Mouse (Mus musculus): ENCODE data around the gene Pdss1. TPM values are rescaled to one million over a fixed set of nuclear protein-coding genes. Genes with fewer than 3 reads are reported as not detected.
"Not testable (repeated sequence)": the region's sequence is repeated elsewhere in the genome, so short reads cannot be mapped to it uniquely, and the experiment has no call there.

Pdss1 gene
- 26.0 and 27.4 TPM in 2 replicates for polyA plus RNA-seq (2015; fragmentation: Nextera tagmentation; extraction: Ambion mirVana)

DNA sequence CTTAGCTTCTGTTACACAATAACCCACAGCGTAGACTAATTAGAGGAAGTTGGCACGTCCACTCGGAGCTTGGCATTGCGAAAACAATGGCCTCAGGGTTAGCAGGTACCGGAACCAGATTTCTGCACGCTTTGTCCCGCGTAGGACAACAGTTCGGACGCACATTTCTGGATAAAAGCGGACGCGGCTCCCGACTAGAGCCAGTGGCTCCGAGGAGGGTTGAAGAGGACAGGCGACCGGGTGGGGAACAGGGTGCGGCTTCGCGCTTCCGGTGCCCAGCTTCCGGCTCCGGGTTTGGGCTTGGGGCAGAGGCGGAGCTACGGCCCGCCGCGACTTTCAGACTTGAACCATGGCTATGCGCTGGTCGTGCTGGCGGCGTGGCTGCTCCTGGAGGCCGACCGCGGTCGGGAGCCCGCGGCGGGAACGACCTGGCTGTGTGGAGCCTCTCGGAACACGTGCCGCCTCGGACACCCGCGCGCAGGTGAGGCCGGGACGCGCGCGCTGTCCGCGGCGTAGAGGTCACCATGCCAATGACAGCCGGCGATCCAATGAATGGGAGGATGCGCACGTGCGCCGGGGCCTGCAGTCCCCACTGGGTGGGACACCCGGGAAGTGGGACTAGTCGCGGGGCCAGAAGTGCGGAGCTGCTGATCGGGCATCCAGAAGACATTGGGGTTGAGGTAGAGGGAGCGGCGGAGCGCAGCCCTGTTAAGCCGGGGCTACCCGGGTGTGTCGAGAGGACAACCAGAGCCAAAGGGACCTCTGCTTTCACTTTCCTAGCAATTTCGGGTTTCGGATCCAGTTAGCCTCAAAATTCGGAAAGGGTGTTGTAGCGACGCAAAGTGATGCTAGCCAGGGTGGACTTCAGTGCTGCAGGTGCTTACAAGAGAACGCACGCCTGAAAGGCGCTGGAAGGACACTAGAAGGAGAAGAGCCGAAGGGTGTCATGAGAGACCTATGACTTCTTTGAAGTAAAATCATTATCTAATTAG, at the start of gene Pdss1:
TSS of gene Pdss1 (plus strand) at position 241 of the 992 bp plus-strand sequence.
- WGBS: under 1% methylated on average over 81 of the region's 81 CpGs
- peak within 1 kb of the TSS; percentile 85 for H3K9ac ChIP-seq
- peak within 1 kb of the TSS; percentile 80 for H3K4me3 ChIP-seq
- H3K4me2 ChIP-seq: peak within 1 kb of the TSS; percentile 80
- H3K9me3 ChIP-seq (replicated peaks): no peaks in the 10 kb centered on the region
- H3K27ac ChIP-seq: peak within 1 kb of the TSS; percentile 83
- H3K27me3 ChIP-seq: no peaks in the 10 kb centered on the region
- no peaks in the 10 kb centered on the region for H3K36me3 ChIP-seq (ENCODE audit: poor library complexity, severe bottlenecking)
- ATAC-seq: peak; percentile 99
- H3K4me1 ChIP-seq: peaks cover 17% of the 10 kb centered on the region; the same call in 1 of the 2 replicates

DNA sequence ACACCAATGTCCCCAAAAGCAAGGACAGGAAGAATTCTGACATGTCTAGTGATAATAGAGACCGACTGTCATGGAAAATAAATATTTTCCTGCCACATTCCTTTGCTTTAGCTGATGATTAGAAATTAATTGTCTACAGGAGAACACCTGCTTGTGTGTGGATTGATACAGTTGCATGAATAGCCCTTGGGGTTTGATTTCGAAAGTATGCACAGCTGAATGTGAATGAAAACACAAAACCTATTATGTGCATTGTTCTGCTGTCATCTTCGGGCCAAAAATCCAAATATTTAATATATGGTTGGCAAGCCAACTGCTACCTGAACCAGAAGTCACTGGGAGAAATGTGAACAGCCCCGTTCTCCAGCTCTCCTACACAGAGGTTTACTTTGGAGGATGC, 43.4 kb upstream of the Pdss1 start:
- Histone ChIP-seq H3K27ac (no peak overlapping the region), H3K36me3 (ENCODE audit: poor library complexity, severe bottlenecking) (no peaks in the 10 kb centered on the region), H3K9ac (no peak overlapping the region), H3K4me2 (no peak overlapping the region), H3K27me3 (no peaks in the 10 kb centered on the region), H3K4me1 (no peaks in the 10 kb centered on the region), H3K4me3 (no peak overlapping the region), H3K9me3 (replicated peaks) (no peaks in the 10 kb centered on the region)
- ATAC-seq: no peak
- WGBS: 78% methylated on average over 4 of the region's 4 CpGs

DNA sequence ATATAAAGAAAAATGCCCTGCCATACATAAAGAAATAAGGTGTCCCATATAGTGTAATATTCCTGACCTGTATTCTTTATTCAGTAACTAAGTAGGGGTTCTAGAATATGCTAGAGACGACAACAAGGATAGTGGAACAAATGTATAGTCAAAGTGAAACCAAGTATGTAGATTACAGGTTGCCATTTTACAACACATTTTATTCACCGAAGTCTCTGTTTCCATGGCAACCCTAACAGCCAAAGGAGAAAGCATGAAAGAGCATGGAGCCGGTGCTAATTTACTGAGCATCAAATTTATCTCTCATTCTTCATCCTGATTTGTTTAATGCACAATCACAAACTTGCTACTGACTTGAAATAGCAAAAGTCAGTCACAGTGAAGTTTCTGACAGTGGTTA, 37.8 kb upstream of the Pdss1 start:
- no peaks in the 10 kb centered on the region for H3K9me3 ChIP-seq (replicated peaks)
- H3K4me2 ChIP-seq: no peak overlapping the region
- H3K27me3 ChIP-seq: no peaks in the 10 kb centered on the region
- ATAC-seq: no peak
- H3K27ac ChIP-seq: no peak overlapping the region
- H3K4me3 ChIP-seq: no peak overlapping the region
- H3K4me1 ChIP-seq: no peaks in the 10 kb centered on the region
- 39% methylated on average over 3 of the region's 3 CpGs for WGBS
- H3K9ac ChIP-seq: no peak overlapping the region
- no peaks in the 10 kb centered on the region for H3K36me3 ChIP-seq (ENCODE audit: poor library complexity, severe bottlenecking)

DNA sequence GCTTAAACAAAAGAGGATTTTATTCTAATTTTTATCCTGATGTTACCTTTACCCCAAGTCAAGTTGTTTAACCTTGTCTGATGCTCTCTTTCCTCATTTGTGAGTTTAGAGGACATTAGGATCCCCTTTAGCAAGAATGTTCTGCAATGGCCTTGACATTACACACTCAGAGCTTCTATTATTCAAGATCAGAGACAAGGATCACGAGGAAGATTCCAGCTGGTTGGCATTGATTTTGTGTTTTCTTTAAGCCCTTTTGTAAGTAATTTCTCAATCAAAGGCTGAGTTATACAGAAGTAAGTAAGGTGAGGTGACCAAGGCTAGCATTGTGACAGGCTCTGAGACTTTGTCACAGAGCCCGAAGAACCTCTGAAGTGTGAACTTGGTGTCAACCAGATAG, 33.1 kb upstream of the Pdss1 start:
- no peaks in the 10 kb centered on the region for H3K9me3 ChIP-seq (replicated peaks)
- H3K4me1 ChIP-seq: no peaks in the 10 kb centered on the region
- H3K27me3 ChIP-seq: no peaks in the 10 kb centered on the region
- no peak overlapping the region for H3K4me3 ChIP-seq
- H3K27ac ChIP-seq: no peak overlapping the region
- no peak overlapping the region for H3K4me2 ChIP-seq
- no peak overlapping the region for H3K9ac ChIP-seq
- WGBS: 71% methylated on average over 2 of the region's 2 CpGs
- H3K36me3 ChIP-seq (ENCODE audit: poor library complexity, severe bottlenecking): no peaks in the 10 kb centered on the region
- ATAC-seq: no peak

DNA sequence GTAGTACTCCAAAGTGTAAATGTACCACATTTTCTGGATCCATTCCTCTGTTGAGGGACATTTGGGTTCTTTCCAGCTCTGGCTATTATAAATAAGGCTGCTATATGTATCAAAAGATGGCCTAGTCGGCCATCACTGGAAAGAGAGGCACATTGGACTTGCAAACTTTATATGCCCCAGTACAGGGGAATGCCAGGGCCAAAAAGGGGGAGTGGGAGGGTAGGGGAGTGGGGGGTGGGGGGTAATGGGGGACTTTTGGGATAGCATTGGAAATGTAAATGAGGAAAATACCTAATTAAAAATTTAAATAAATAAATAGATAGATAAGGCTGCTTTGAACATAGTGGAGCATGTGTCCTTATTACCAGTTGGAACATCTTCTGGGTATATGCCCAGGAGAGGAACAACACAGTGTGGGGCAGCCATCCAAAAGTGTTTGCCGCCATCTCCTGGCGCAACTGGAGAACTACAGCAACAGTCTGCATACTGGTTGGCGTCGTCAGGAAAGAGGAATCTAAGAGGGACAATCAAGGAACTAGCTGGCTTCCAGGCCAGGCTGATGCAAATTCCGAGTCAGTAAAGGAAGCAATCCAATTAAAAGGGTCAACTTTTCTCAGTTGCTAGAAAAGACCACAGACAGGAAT, 30.8 kb upstream of the Pdss1 start:
- H3K36me3 ChIP-seq (ENCODE audit: poor library complexity, severe bottlenecking); H3K27ac ChIP-seq; H3K4me2 ChIP-seq; H3K4me1 ChIP-seq; H3K27me3 ChIP-seq; H3K4me3 ChIP-seq; H3K9me3 ChIP-seq (replicated peaks); H3K9ac ChIP-seq: not testable (repeated sequence)
- peak; percentile 97 for ATAC-seq
- 3% methylated on average over 6 of the region's 6 CpGs for WGBS

DNA sequence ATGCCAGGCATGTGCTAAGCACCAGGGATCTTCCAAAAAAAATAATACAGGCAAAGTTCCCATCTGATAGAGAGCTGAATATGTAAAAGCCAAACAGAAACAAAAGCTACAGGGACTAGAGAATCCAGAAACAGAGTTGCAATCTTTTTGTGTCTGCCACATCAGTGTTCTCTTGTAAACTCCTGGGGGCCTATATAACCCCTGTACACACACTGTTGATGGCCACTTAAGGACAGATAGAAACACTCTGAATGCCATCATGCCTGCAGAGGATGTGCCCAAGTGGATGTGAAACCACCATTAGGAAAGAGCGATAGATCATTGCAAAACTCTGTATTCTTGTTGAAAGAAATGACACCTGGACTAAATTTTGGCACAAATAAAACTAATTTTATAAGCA, 29.5 kb upstream of the Pdss1 start:
- 94% methylated on average over 1 of the region's 1 CpGs for whole genome bisulfite sequencing
- H3K9ac ChIP-seq: no peak overlapping the region
- H3K4me2 ChIP-seq: no peak overlapping the region
- no peaks in the 10 kb centered on the region for H3K27me3 ChIP-seq
- H3K4me3 ChIP-seq: no peak overlapping the region
- no peak for ATAC-seq
- no peaks in the 10 kb centered on the region for H3K9me3 ChIP-seq (replicated peaks)
- no peaks in the 10 kb centered on the region for H3K4me1 ChIP-seq
- H3K36me3 ChIP-seq (ENCODE audit: poor library complexity, severe bottlenecking): no peaks in the 10 kb centered on the region
- no peak overlapping the region for H3K27ac ChIP-seq

DNA sequence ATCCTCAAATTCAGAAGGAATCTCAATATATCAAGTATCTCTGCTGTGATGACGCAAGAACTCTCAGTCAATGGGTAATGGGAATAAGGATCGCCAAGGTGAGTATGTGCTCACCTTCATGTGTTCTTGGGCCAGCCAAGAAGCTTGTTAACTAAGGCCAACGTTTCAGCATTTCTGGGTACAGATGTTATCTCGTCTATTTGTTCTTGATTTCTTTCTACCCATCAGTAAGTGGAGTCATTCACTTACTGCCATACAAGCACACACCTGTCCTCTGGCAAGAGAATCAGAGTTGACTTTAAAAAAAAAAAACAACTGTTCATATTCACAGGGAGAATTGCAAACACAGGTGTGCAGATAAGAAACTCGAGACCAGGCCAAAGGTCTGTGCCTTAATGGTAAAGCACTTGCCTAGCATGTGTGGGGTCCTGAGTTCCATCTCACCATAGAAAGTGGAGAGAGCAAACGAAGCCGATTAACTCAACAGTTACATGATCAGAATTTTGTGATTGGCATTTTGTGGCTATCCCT, 28.4 kb upstream of the Pdss1 start:
- no peak overlapping the region for H3K27ac ChIP-seq
- H3K36me3 ChIP-seq (ENCODE audit: poor library complexity, severe bottlenecking): no peaks in the 10 kb centered on the region
- no peak overlapping the region for H3K9ac ChIP-seq
- no peak overlapping the region for H3K4me2 ChIP-seq
- H3K27me3 ChIP-seq: no peaks in the 10 kb centered on the region
- no peak overlapping the region for H3K4me3 ChIP-seq
- 79% methylated on average over 7 of the region's 7 CpGs for WGBS
- no peak for ATAC-seq
- no peaks in the 10 kb centered on the region for H3K4me1 ChIP-seq
- no peaks in the 10 kb centered on the region for H3K9me3 ChIP-seq (replicated peaks)

DNA sequence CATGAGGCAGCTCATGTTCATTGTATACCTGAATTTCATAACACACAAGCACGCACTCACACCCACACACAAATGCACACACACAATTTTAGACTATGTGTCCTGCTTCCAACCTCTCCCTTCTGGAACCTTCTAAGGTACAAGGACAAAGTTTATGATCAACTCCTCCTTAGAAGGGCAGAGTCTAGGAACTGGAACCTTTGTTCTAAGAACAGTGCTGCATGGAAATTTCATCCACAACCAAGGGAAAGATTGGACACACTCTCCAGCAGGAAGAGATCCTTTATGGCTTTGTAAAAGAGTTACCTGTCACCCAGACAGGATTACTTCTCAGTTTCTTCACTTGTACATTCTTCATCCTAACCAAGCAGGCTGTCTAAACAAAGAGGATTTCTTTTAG, 22.2 kb upstream of the Pdss1 start:
- H3K9me3 ChIP-seq (replicated peaks): no peaks in the 10 kb centered on the region
- H3K27me3 ChIP-seq: no peaks in the 10 kb centered on the region
- H3K36me3 ChIP-seq (ENCODE audit: poor library complexity, severe bottlenecking): no peaks in the 10 kb centered on the region
- 89% methylated on average over 1 of the region's 1 CpGs for WGBS
- no peak overlapping the region for H3K27ac ChIP-seq
- no peak overlapping the region for H3K9ac ChIP-seq
- H3K4me1 ChIP-seq: no peaks in the 10 kb centered on the region
- no peak overlapping the region for H3K4me2 ChIP-seq
- ATAC-seq: no peak
- no peak overlapping the region for H3K4me3 ChIP-seq

DNA sequence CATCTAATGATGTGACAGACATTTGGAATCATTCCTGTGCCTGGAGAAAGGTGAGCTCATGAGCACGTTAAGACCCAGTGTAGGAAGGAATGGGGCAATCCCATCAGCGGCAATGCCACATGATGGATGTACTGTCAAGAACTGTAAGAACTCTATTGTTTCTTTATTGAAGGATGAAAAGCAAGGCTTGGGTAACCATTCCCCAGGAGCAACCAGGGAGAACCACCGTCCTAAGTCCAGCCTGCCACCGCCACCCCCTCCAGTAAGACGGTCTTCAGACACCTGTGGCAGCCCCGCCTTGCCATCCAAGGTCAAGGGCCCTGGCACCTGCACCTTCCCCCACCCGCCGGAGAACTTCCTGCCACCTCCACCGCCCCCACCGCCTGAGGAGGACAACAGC, 20.7 kb upstream of the Pdss1 start:
- no peak overlapping the region for H3K27ac ChIP-seq
- 80% methylated on average over 8 of the region's 10 CpGs for WGBS
- H3K27me3 ChIP-seq: no peaks in the 10 kb centered on the region
- no peak for ATAC-seq
- H3K4me2 ChIP-seq: no peak overlapping the region
- no peaks in the 10 kb centered on the region for H3K9me3 ChIP-seq (replicated peaks)
- no peaks in the 10 kb centered on the region for H3K36me3 ChIP-seq (ENCODE audit: poor library complexity, severe bottlenecking)
- H3K9ac ChIP-seq: no peak overlapping the region
- H3K4me1 ChIP-seq: no peaks in the 10 kb centered on the region
- H3K4me3 ChIP-seq: no peak overlapping the region

DNA sequence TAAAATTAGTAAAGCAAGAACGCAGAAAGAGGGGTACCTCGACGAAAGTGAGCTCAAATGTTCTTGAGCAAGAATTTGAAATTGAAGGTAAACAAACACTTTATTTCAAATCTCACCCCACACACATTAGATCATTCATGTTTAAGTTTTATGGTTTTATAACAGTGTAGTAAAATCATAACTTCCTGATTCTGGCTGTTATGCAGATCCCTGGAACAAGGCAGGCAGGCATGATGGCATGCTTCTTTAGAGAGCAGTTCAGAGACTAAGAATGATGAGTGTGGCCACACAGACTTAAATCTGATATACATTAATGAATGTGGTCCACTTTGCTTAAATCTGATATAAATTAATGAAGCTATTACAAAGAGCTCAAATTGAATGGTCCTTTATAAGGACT, 18.7 kb upstream of the Pdss1 start:
- no peak overlapping the region for H3K4me3 ChIP-seq
- H3K27me3 ChIP-seq: no peaks in the 10 kb centered on the region
- H3K9ac ChIP-seq: no peak overlapping the region
- WGBS: 92% methylated on average over 3 of the region's 3 CpGs
- no peaks in the 10 kb centered on the region for H3K9me3 ChIP-seq (replicated peaks)
- no peak overlapping the region for H3K4me2 ChIP-seq
- no peaks in the 10 kb centered on the region for H3K36me3 ChIP-seq (ENCODE audit: poor library complexity, severe bottlenecking)
- H3K27ac ChIP-seq: no peak overlapping the region
- no peak for ATAC-seq
- no peaks in the 10 kb centered on the region for H3K4me1 ChIP-seq

DNA sequence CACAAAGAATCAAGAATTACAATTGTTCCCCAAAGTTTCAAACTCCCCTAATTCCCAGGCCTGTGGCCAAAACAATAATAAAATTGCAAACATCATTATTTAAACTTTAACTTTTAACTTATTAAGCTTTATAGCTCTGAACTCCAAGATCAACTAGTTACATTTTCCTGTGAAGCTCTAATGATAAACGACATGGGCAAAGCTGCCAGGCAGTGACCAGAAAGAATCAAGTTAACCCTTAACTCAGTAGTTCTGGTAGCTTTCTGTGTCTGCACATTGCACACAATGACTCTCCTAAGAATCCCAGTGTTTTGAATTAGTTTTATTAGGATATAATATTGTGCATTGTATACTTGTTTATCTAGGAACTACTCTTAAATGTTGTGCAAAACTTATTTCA, 16.5 kb upstream of the Pdss1 start:
- Histone ChIP-seq H3K4me2 (no peak overlapping the region), H3K36me3 (ENCODE audit: poor library complexity, severe bottlenecking) (no peaks in the 10 kb centered on the region), H3K9ac (no peak overlapping the region), H3K4me1 (no peaks in the 10 kb centered on the region), H3K9me3 (replicated peaks) (no peaks in the 10 kb centered on the region), H3K27me3 (no peaks in the 10 kb centered on the region), H3K27ac (no peak overlapping the region), H3K4me3 (no peak overlapping the region)
- WGBS: 67% methylated on average over 1 of the region's 1 CpGs
- ATAC-seq: no peak

DNA sequence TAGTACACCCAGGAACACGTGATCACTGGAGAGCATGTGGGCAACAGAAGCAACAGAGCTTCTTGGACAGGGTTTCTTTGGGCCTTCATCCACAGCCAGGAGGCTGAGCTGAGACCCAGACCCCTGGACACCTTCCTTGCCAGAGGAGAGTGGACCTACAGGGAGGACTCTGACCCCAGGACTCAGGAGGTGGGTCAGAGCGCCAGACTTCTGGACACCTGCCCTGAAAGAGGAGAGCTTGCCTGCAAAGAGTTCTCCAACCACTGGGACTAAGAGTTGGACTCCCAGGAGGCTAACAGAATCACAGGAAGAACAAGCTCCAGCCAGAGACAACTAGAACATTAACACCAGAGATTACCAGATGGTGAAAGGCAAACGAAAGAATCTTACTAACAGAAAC, 14.6 kb upstream of the Pdss1 start:
- not testable (repeated sequence) for H3K9me3 ChIP-seq (replicated peaks); H3K27ac ChIP-seq; H3K4me1 ChIP-seq; H3K4me2 ChIP-seq; ATAC-seq; H3K36me3 ChIP-seq (ENCODE audit: poor library complexity, severe bottlenecking); H3K27me3 ChIP-seq; H3K4me3 ChIP-seq; H3K9ac ChIP-seq
- WGBS: 89% methylated on average over 3 of the region's 3 CpGs
